Mouse (Mus musculus) T-helper 1 cell (primary cell): Measurements from ENCODE around the gene Xlr5a.
"Not testable (repeated sequence)": the region's sequence is repeated elsewhere in the genome, so short reads cannot be mapped to it uniquely, and the experiment has no call there.

Source experiments
- in situ Hi-C: fragments of 300-600 bp; cut with MboI, MseI; formaldehyde crosslinking; loops from one replicate; pipeline ENCODE4 v1.15.1; 2025; ENCODE audit warnings: high pct_unique_total_duplicates

The Xlr5a gene

DNA sequence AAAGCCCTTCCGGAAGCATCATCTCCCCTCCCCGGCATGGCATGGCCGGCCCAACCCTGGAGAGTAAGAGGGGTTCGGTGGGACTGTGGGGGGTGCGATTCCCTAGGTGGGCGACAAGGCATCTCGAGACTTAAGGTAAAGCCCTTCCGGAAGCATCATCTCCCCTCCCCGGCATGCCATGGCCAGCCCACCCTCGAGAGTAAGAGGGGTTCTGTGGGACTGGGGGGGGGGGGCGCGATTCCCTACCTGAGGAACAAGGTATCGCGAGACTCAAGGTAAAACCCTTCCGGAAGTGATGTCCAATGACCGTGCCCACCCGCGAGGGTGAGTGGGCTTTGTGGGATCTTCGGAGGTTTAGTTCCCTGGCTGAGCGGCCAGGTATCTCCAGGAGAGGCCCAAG lies 144.3 kb downstream of the Xlr5a start, which contains the start of gene Xlr5b:
TSS of gene Xlr5b (plus strand) at position 301 of the 400 bp plus-strand sequence.
- in situ Hi-C loops = not testable (repeated sequence)

DNA sequence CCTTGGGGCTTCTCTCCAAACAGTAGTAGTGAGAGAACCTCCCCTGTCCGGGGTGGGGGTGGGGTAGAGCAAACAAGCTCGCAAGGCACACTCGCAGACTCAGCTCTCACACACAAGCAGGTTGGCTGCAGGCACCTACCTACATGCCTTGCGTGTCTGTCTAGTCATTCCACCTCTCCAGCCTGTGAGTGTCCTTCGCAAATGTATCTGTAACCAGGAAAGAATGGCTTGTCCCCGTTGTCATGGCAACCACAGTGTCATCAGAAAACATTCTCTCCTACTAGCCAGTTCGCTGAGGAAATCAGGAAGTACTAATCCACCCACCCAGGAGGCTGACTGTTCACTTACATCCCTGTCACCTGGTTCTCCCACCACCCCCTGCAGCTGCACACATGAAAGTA lies 149.6 kb downstream of the Xlr5a start:
- in situ Hi-C loops = not testable (repeated sequence)

DNA sequence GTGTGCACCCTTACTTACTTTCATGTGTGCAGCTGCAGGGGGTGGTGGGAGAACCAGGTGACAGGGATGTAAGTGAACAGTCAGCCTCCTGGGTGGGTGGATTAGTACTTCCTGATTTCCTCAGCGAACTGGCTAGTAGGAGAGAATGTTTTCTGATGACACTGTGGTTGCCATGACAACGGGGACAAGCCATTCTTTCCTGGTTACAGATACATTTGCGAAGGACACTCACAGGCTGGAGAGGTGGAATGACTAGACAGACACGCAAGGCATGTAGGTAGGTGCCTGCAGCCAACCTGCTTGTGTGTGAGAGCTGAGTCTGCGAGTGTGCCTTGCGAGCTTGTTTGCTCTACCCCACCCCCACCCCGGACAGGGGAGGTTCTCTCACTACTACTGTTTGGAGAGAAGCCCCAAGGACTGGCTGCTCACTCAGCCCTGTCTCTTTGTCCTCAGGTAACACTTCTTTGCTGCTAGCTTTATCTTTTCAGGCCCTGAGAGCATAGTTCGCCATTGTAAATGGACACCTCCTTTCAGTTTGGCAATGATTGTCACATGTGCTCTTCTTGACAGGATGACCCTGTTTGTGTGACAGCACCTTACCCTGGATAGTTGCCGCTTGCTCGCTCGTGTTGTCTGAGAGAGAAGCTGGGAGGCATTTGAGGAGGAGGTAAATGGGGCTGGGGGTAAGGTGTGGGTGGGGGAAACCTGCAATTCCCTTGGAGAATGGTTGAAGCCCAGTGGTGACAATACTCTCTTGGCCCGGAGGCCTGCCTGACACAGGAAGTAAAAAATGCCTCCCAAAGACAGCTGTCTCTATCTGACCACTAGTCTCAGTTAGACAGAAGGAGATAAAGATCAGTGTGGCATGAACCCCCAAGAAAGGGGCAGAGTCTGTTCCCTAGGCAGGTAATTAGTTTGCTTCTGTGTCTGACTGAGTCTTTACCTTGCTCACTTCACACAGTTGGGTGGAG lies 169.6 kb downstream of the Xlr5a start:
- in situ Hi-C loops = not testable (repeated sequence)

DNA sequence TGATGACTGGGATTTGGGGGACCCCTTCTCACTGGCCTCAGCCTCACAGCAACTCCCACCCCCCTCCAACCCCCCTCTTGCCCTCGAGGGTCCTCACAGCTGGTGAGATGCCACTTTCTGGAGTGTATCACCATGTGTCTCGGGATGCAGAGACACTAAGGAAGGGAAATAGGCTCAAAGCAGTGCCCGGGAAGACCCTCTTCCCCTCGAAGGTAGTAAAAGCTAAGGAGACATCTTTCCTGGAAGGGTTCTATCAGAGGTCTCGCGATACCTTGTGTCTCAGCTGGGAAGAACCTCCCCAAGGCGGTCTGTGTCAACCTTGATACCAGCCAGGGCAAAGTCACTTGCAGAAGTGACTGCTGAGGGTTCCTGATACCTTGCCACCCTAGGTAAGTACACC lies 176.0 kb downstream of the Xlr5a start, which contains the start of gene Gm14685:
TSS of gene Gm14685 (plus strand) at position 301 of the 400 bp plus-strand sequence.
- in situ Hi-C loops = not testable (repeated sequence)

DNA sequence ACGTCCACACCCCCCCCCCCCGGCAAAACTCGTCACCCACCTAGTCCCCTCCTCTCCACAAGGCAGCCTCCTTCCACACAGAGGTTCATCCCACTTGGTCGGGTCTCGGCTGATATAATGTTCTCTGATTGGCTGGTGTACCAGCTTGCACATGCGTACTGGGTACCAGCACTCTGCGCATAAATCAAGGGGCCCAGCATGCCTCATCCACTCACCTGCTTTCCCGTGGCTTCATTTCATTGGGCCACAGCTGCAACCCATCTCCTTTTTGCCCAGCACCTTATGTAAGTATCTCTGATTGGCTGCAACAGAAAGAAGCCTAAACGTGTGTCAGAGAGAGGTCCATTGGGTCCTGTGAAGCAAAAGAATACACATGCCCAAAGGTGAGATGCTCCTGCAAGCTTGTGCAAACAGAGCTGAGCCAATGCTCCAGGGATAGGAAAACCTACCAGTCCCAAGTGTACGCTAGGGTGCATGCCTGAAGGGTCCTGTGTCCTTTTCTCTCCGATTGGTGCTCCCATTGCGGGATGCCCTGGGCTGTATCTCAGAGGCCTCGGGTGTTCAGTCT lies 195.8 kb downstream of the Xlr5a start, which contains the start of gene Xlr3a:
TSS of gene Xlr3a (minus strand) at position 155 of the 568 bp plus-strand sequence.
- in situ Hi-C loops = loop anchor here (5.0 to 10.0 kb wide), 2 partner anchors 1598 to 1810 kb away; no protein-coding TSS in a partner anchor

DNA sequence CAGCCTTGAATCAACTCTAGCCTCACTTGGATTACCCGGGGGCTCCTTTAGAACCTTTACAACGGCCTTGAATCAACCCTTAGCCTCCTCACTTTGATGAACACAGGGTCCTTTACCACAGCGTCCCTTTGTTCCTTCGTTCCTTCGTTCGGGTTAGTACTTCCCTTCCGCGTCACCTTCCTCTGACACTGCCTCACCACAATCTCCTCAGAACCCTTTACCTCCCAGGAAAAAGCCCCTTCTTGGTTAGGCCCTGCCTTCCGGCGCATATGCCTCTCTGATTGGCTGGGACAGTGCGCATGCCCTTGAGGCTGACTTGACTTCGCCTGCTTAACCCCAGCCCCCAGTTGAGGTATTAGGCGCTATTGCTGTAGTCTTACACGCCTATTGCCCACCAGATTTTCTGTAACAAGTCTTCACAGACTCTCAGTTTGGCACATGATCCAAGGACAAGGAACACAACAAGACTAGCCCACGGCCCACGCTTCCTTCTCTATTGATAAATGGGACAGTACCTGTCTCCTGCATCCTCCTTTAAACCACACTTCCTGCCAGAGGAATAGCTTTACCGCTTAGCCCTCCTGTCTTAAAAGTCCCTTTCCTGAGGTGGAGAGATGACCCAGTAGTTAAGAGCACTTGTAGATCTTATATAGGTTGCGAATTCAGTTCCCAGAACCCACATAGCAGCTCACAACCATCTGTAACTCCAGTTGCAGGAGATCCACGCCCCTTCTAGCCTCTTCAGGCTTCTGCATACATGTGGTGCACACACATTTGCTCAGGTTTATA lies 210.3 kb downstream of the Xlr5a start, which contains the start of gene Xlr4a:
TSS of gene Xlr4a (minus strand) at position 212 of the 789 bp plus-strand sequence.
- in situ Hi-C loops = loop anchor here (5.0 kb wide), 1 partner anchor 1645 kb away; no protein-coding TSS in a partner anchor

DNA sequence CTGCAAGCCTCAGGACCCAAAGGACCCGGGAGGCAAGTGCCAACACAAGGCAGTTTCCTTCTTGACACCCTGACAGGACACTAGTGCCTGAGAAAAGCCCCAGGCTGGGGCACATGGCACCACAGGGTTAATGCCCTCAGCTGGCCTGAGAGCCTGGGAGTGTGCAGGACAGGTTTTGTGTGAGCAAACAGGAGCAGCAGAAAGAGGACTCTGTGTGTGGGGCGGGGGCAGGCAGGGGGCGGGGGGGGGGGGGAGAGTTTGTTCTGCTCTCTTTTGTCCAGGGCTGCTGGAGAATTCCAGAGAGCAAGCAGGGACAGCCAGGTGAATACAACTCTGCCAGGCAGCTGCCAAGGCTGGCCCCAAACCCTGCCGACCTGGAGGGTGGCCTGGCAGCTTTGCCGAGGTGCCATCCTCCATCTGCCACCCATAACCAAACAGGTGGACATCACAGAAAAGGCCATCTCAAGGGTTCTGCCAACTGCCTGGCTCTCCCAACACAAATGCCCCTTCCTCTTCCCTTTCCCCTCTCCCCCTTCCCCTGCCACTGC lies 225.9 kb downstream of the Xlr5a start:
- in situ Hi-C loops = not testable (repeated sequence)

DNA sequence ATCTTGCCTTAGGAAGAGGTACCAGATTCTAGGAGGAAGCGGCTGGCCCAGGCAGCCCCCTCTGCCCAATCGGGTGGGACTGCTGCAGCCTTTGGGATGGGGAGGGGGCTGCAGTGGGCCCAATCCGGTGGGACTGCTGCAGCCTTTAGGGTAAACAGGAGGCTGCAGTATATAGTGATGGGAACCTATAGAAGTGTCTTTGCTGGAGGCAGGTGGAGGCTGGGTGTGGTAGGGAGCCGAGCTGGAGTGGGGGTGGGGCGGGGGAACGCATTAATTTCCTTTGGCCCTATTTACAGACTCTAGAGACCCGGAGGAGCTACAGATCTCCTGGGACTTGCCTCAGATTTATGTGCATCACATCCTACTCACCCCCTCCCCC lies 228.4 kb downstream of the Xlr5a start, which contains the start of gene Pnma3:
TSS of gene Pnma3 (plus strand) at position 373 of the 379 bp plus-strand sequence.
- in situ Hi-C loops = no loop called here

DNA sequence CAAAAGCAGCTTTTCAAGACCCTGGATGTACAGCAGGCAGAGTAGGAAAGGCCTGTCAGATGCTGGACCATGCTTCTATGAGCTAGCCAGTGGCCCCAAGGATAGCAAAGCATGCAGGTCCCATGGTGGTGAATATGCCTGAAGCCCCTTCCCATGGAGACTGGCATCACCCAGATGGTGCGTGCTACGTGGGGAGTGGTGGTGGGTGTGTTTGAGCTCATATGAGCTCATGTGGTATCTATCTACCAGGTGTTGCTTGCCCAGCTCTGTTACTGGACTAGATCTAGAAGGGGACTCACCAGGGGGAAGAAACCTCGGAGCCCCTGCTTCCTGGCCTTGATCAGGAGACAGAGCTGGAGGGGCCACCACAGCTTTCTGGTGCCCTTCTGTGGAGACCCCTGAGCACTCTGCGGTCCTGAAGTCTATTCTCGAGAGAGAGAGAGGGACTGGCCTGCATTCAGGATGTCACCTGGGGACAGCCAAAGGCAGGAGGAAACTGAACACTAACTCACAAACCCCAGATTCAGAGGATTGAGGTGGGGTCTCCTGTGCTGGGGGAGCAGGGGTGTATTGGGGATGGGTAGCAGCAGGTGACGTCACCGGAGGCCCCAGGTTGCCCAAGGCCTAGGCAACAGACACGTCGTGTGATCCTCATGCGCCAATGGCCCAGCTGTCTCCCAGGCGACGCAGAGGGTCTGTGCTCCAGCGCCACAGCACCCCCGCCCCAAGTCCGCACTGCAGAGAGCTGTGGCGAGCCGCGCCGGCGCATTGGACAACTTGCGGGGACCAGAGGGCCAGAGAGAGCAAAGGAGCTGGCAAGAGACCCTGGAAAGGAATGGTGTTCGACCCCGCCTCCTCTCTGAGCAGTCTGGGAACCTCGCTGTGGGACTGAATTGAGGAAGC lies 229.0 kb downstream of the Xlr5a start:
- in situ Hi-C loops = no loop called here

DNA sequence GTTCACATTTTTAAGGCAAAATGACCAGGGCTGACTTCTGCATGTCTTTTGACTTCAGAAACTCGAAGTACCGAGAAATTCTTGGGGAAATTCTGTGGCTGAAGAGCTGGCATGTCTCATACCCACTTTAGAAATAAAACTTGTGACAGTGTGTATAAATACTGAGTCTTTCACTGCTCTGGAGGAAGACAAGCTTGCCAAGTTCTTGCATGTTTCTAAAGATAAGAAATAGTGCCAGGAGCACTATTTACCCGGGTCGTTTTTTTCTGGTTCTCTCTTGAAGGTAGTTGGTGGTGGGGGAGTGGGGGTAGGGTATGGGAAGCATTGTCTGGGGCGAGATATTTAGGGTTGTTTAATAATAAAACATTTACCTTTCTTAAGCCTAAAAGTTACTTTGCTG lies 230.5 kb downstream of the Xlr5a start:
- in situ Hi-C loops = no loop called here

DNA sequence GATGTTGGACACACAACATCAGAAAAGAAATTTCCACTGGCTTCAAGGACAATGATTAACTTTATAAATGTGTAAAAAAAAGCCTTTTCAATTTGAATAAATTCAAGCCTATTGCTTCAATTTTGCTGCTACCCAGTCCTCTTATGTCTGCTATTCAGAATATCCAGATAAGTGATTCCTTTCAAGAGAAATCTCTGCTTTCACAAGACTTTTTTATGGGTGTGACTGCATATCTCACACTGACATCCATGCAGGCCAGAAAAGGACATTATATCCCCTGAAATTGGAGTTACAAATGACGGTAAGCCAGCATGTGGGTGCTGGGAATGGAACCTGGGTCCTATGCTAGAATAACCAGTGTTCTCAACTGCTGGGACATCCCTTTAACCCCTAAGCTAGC lies 231.2 kb downstream of the Xlr5a start:
- in situ Hi-C loops = no loop called here
